Mouse (Mus musculus) adrenal gland, postnatal 36 days (tissue): ENCODE data around the gene Hspb9. TPM values are rescaled to one million over a fixed set of nuclear protein-coding genes. Genes with fewer than 3 reads are reported as not detected.

ENCODE experiments used
- DNase-seq, 2 experiments: peaks; one replicate each; pipeline ENCODE4 v3.0.0; 2021; ENCODE audit warnings: mixed read lengths in 1 of 2
- long read RNA-seq, 2 experiments: library from polyadenylated mRNA; stranded (forward); transcript quantifications; one replicate each; pipeline ENCODE4 v2.0.0; 2021; ENCODE audit warnings: borderline sequencing depth in 2 of 2
- total RNA-seq, 2 experiments: library from RNA; stranded (reverse); gene quantifications; 2 replicates each; pipeline ENCODE4 v1.2.3; 2021

Hspb9 gene
- total RNA-seq, result not detected
- long read RNA-seq, experiment 1, result 0 reads
- long read RNA-seq, experiment 2, result 0 reads

DNA sequence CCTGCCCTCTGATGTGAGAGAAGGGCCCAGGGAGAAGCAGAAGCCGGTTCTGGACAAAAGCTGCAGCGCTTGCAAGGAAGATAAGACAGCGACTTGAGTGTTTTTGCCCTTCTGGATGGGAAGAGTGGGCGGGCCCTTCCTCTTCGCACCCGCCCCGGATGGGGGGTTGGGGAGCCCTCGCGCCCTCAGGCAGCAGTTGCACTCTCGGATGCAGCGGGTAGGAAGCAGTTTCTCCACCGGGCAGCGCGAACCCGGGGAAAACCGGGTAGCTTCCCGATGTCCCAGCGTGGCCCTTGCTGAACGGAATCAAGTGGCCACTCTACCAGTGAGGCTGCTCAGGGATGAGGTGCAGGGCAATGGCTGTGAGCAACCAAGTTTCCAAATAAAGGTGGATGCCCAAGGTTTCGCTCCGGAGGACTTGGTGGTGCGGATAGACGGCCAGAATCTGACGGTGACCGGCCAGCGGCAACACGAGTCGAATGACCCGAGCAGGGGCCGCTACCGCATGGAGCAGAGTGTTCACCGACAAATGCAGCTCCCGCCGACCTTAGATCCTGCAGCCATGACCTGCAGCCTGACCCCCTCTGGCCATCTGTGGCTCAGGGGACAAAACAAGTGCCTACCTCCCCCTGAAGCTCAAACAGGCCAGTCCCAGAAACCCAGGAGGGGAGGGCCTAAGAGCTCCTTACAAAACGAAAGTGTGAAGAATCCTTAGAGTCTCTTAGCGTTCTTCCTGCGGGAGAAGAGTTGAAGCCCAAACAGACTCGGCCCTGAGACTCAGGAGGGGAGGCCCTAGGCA is at the start of gene Hspb9:
Hspb9 (plus strand) TSS at position 116 of the 799 bp plus-strand sequence.
- peak; percentile 84 to 92 for DNase-seq

DNA sequence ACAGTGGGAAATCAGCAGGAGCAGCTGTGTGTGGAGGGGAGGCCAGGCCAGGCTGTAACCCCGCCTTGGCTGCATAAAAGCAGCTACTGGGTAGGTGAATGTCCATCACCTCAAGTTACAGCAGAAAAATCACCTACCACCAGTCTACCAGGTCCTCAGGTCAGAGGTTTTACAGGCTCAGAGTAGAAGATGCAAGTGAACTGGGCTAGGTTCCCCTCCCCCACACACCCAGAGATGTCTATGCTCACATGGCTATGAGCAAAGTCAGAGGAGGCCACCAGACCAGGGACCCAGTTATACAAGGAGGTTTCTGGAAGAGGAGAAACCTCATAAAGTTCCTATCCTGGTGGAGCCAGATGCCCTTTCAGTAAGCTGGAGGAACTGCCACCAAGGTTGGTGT is 42.6 kb upstream of the Hspb9 start:
- no peak for DNase-seq

DNA sequence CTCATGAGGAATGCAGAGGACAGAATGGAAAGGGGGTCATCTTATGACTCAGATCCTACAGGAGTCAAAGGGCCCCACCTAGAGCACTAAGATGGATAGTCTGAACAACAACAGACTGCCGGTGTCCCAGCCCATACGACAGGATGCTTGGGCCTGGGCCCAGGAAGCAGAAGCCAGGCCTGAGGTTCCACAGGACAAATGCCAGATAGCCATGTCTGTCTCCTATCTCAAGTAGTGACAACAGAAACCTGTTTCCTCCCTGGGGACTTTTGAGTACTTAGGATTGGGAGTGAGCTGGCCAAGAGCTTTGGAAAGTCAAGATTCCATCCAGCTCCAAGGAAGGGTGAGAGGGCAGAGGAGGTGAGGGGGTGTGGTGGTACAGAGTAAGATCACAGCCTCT is 41.7 kb upstream of the Hspb9 start:
- DNase-seq, result no peak

DNA sequence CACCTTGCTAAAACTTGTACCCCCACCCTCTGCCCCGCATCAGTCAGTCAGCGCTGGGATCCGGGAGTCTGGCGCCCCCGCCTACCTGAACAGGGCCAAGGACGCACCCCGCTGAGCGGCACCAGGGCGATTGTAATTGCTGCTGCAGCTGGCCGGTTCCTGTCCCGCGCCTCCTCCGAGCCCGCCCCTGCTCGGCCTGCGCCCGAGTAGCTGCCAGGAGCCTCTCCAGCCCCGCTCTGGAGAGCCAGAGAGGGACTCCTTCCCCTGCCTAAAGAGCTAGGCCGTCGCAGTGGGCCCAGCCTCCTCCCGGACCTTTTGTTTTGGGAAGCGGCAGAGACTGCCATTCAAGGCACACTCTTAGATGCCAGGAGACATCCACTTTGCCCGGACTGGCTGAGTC is 40.5 kb upstream of the Hspb9 start:
- peak; percentile 72 to 73 for DNase-seq

DNA sequence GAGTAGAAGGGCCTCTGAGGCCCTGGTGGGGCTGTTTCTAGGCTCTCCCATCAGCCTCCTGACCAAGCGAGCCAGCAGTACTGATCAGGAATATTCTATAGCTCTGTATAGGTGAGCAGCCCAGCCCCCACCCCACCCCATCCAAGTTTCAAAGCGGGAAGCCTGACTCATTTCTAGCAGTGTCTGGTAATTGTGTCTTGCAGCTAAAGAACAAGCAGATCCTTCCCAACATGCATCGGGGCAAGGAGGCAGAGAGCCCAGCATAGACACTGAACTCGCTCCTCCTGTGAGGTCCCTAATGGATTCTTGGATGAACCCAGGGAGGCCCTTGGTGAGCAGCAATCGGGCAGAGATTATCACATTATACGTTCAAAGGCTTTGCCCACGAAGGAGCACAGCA is 35.8 kb upstream of the Hspb9 start:
- DNase-seq, result no peak

DNA sequence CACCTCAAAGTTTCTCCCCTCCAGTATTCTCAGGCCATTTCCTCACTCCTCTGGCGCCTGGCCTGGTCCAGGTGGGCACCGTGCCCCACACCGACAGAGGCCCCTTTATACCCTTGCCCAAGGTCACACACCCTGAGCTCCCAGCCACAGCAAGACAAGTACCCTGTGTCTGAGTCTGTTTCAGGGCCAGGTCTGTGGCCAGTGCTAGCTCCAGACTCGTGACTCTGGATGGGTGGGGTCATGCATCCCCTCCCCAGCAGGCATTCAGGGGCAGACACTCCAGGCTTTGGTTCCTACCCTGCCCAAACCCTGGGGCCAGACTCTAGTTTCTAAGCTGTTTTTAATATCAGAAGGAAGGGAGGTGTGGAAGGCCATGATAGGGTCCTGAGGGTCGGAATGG is 31.8 kb upstream of the Hspb9 start:
- no peak for DNase-seq

DNA sequence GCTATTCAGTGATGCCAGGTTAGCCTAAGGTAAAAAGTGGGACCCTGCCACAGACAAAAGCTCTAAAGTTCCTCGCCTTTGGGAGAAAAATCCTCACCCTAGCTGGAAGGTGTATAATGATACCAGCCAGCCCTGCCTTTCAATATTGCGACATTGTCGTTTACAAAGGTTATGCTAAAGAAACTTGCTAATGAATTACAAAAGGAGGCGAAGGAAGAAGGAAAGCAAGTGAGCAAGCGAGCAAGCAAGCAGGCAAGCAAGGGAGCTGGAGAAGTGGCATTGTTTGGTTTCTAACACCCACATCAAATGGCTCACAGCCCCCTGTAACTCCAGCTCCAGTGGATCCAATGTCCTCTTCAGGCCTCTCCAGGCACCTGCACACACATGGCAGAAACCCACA is 31.1 kb upstream of the Hspb9 start:
- no peak for DNase-seq

DNA sequence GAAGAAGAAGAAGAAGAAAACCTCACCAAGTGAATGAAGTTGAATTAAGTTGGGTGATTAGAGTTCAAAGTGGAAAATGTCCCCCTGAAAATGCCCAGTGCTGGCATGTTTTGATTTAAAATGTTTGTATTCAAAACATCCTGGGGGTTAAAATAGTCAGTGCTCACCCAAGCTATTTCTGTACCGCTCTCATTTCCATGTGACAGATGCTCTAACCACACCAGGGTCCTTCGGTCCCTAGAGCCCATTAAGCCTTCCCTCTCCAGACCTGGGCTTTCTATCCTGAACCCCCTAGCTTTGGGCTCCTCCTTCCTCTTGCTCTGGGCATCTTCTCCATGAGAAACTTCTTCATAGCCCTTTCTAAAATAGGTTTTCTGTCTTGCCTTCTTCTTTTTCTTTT is 29.6 kb upstream of the Hspb9 start:
- no peak for DNase-seq

DNA sequence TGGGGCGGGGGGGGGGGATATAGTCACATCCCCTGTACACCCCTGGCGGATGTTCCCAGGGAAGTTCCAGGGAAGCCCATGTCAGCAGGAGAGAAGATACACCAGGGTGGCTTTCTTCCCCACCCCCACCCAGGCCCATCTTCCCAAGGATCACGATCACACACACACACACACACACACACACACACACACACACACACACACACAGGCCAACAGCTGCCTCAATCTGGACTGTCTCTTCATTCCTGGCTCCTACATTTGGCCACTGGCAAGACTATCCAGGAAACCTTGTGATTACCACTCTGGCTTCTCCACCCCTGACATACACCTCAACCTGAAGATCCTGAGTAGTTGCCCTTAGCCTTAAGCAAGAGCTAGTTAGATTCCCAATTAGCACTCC is 28.3 kb upstream of the Hspb9 start:
- DNase-seq, result no peak

DNA sequence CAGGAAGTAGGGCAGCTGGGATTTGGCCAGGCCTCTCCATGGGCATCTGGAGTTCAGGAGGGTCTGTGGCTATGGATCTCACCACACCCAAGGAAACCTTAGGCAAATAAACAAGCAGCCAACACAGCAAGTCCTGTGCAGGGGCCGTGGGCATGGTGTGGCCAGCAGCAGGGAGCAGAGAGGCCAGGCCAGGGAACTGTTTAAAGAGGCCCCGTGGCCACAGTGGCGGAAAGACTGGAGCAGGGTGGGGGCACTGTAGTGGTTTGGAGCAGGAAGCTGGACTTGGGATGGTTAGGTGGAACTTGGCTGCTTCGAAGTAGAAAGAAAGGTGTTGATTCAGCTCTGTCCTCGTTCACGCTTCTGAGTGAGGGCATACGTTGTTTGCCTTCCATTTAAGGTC is 26.4 kb upstream of the Hspb9 start:
- DNase-seq, result no peak

DNA sequence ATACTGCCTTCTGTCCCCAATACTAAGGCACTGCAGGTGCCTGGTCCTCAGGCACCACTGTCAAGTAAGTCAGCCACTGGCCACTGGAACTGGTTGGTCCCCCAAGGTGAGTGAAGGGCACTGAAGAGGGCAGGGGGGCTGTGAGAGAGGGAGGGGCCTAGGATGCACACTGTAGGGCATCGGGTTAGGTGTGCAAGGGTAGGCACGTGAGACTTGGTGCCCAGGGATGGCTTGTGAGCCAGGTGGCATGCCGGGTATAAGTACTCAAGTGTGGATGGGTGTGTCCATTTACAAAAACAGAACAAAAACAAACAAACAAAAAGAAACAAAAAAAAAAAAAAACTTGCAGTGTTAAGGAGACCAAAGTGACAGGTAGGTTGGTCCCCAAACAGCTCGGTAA is 25.2 kb upstream of the Hspb9 start:
- DNase-seq, result no peak

DNA sequence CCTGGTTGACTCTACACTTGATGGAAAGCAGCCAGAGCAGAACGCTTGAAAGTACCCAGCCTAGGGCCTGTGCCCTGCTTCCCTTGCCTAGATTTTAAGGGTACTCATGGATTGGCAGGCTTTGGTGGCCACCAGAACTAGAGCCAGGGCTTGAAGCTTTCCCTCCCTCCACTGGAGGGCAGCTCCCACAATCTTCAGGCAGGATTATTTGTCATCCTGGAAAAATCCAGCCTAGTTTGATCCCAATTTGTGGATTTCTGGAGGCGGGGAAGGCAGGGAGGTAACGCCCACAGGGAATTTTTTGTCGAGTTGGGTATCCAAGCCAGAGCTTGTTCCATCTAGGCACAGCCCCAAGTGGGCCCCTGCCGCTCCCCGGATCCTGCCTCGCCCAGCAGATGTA is 23.3 kb upstream of the Hspb9 start:
- no peak for DNase-seq

DNA sequence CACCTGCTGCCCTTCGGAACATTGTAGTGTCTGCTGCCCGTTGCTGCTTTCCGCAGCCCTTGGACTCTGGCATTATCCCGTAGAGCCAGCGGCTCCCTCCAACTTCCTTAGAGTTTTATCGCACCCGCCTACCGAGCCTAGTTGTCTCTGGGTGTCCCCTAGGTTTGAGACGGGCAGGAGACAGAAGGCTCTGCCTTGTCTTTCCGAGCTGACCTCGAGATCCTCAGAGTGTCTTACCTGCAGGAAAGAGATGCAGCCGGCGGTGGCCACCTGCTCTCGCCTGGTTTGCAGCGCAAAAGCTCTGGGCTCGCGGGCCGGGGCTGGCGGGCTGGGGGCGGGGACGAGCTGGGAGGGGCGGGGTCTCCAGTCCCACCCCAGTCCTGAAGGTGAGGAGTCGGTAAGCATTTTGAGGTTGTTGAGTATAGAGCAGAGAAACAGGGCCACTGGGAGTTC is 21.5 kb upstream of the Hspb9 start, which contains the start of gene Zfp385c:
Zfp385c (minus strand) TSS at position 292 of the 453 bp plus-strand sequence.
- no peak for DNase-seq

DNA sequence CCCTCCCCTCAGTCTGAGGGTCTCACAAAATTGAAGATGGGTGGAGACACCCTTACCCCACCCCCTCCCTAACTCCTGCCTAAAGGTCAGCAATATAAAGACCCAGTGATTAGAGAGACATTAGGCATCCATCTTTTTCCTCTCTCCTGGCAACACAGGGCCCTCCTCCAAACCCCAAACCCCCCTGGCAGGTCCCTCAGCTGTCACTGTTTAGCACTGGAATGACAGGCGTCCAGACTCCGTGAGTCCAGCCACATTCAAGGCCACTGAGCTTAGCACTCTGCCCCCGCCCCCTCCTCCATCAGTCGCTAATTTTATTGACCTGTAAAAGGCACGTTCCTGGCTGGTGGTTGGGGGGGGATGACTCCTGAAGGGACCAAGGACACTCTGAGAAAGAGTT is 20.5 kb upstream of the Hspb9 start:
- no peak for DNase-seq

DNA sequence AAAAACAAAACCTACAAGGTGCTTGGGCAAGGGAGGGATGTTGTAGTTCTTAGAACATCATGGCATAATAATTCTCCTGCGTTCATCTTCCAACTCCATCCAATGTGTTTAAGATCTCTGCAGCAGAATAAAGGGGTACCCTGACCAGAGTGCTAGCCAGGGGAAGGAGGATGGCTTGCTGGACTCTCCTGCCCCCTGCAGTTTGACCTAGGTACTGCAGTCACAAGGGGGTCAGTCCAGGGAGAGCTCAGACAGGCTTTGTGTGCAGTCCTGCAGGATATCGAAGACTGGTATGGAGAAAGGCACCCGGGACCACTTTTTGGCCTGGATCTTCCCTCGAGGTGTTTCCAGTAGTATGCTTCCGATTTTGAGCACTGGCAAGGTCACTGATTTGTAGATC is 18.7 kb upstream of the Hspb9 start:
- DNase-seq, result peak; percentile 84

DNA sequence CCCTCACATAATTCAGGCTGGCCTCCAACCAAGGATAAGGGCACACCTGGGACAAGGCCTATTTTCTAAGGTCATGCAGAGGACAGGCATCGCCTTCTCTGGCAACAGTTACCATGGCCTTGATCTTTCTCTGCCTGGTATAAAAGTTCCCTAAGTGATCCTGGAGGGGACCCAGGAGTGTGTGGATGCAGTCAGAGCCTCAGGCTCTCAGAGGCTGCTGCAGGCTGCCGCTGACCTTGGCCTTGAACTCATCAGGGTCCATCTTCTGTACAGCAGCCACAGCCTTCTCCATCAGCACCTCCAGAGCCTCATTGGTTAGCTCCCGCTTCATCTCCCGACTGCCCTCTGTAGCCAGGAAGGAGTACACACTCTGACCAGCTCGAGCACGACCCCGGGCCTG is 15.7 kb upstream of the Hspb9 start:
- peak; percentile 66 to 71 for DNase-seq

DNA sequence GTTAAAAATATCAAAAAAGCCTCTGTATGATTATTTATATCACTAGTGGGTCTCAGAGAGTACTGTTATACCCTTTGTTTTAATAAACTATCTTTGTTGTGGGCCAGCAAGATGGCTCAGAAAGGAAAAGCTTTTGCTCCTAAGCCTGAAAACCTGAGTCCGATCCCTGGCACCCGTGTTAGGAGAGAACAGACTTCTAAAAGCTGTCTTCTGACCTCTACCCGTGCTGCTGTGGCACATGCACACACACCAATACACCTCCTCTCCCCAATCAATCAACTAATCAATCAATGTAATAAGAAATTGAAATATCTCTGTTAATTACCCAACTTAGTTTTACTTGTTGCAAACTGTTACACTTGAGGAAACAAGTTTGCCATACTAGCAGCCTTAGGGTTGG is 12.9 kb upstream of the Hspb9 start:
- DNase-seq, result no peak

DNA sequence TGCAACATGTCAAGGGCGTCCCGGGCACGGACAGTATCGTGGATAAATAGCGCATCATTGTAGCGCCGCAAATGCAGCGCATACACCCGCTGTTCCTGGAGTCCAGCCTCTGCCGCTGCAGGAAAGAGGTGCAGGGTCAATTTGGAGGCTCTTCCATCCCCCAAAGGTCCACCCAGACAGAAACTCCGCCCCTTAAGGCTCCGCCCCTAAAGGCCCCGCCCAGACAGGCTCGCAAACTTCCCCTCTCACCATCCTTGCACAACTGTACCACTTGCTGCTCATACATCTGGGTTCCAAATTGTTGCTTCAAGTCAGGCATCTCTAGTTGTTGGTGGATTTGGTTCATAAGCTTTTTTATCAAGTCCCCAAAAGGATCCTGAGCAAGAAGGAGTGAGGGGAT is 12.3 kb upstream of the Hspb9 start:
- peak; percentile 87 to 91 for DNase-seq

DNA sequence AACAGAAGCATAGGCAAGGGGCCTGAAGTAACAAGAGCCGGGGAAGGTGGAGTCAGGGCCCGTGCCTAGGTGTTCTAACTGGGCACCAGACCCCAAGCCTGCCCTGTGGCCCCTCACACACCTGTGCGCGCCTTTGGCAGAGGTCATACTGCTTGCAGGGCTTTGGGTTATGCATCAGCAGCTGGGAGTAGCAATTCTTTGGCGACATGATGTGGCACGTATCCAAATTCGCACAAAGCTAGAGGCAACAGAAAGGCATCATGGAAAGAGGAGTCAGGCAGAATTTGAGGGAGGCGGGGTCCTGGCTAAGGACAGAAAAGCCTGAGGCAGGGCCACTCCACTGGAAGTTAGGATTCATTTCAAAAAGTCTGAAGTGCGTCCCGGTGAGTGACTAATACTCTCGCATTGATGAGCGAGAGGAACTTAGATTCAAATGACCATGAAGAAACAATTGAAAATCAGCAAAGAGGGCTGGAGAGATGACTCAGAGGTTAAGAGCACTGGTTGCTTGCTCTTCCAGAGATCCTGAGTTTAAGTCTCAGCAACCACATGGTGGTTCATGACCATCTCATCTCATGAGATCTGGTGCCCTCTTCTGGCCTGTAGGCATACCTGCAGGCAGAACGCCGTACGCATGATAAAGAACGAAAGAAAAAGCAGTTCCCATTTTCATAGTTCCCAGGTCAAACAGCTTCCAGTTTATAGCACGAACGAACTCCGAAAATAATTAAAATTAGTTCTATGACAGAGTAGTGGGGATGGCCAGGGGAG is 11.4 kb upstream of the Hspb9 start:
- peak; percentile 72 to 79 for DNase-seq

DNA sequence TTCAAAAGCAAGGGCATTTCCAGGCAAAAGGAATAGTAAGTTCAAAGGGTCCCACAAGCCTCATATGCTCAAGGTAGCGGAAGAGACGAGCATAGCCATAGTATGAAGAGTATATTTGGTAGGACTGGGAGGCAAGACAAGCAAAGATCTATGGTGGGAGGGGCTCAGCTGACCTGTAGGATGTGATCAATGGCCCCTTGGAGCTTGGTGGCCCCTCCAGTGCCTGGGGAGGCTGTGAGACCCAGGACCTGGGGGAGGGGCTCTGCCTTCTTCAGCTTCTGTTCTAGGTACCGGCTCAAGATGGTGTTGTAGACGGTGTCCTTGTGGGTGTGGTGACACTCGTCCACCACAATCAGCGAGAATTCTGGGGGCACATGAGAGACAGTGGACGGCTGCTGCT is 10.7 kb upstream of the Hspb9 start:
- DNase-seq, result no peak

DNA sequence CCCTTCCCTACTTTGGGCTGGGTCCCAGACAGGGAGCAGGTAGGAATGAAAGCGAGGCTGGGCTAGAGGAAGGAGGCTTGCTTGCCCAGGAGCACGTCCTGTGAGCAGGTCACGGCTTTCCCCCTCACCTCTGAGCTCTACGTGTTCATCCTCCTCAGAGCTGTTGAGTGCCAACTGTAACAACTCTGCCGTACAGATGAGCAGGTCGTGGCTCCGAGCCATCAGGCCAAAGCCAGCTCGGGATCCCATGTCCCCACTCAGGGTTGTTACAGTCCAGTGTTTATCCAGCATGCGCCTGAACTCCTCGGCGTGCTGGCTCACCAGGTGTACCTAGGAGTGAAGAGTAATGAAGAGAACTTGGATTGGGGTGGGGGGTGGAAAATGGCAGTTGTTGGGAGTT is 10.3 kb upstream of the Hspb9 start:
- no peak for DNase-seq

DNA sequence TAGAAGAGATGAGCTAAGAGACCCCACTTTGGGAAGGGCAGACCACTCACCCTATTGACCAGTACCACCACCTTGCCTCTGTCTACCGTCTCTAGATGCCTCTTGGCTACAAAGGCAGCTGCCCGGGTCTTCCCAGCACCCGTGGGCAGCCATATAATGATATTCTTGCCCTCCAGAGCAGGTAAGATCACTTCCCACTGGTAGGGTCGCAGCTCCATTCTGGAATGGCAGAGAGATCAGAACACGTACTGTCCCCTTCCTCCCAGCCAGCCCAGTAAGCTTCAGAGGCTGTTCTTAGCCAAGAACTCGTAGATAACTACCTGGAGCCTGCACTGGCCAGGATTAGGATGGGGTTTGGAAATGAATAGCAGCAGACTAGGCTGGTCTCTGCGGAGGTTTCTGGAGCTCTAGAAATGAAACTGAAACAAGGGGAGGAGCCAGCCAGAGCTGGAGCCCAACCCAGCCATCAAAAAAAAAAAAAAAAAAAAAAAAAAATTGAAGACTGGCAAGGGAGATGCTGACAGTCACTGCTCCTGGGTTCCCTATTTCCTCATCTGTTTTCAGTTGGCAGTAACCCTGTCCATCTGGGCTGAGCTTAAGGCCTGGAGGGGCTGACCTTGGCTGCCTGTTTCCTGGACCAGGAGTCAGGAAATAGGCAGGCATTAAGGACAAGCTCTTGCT is 9.7 kb upstream of the Hspb9 start, which contains the start of gene Dhx58:
Dhx58 (minus strand) TSS at position 421 of the 681 bp plus-strand sequence.
- peak; percentile 58 to 59 for DNase-seq
